Mouse (Mus musculus) c-Kit-negative CD71-positive TER-119-positive erythroid progenitor cells, embryonic 14.5 days (primary cell): ENCODE data around the gene Ube2e3.

ENCODE experiments used
- DNase-seq: peaks from one replicate; pipeline ENCODE4 v3.0.0-alpha.2; 2013; ENCODE audit warnings: low read depth, low spot score

Gene Ube2e3

DNA sequence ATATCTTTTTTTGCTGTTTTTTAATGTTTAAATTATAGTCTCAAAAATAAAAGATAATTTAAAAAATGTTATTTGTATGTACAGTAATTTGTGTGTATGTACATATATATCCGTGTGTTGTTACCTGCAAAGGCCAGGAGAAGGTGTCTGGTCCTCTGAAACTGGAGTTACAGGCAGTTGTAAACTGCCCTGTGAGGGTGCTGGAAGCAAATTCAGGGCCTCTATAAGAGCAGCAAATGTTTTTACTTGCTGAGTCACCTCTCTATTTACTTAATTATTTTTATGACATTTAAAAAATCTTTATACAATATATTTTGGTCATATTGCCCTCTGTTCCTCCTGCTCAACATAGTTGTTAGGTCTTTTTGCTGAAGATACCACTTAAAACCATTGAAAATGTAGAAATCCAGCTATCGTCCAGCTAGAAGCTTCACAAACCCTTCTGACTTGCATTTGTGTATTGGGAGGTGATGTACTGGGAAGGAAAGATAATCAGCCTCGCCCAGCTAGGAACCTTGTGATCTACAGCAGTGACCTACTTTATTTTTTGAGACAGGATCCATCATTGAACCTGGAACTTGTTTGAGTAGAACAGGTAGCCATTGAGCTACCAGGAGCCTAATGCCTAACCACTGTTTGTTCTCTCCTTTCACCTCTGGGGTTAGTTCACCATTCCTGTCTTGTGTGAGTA, 15.0 kb downstream of the Ube2e3 start:
- DNase-seq, result peak; percentile 77

GRCm38 (mm10) chr2:78886446-78886845, 18.5 kb downstream of the Ube2e3 start:
- no peak for DNase-seq

- no peak for DNase-seq
Observed at GRCm38 (mm10) chr2:78888190-78888589, 20.3 kb downstream of the Ube2e3 start.

- no peak for DNase-seq
Observed at GRCm38 (mm10) chr2:78895216-78895615, 27.3 kb downstream of the Ube2e3 start.

DNA sequence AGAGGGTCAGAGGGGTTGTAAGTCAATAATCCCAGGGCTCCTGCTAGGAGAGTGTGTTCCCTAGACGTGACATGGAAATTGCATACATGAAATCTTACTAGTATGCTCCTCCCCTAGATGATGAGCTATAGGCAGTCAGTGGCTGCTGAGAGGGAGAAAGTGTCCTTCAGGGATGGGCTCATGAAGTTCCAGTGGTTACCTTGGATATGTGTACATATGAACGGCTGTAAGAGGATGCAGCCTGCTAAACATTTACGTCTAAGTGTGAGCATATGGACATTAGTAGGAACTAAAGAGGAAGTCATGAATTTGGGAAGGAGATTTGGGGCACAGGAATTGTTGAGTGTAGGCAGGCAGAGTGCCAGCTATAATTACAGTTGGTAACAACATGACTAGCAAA, 38.0 kb downstream of the Ube2e3 start:
- no peak for DNase-seq

GRCm38 (mm10) chr2:78911516-78911915, 43.6 kb downstream of the Ube2e3 start:
- DNase-seq, result no peak

- peak; percentile 21 for DNase-seq
Observed at GRCm38 (mm10) chr2:78914861-78915260, 46.9 kb downstream of the Ube2e3 start.

DNA sequence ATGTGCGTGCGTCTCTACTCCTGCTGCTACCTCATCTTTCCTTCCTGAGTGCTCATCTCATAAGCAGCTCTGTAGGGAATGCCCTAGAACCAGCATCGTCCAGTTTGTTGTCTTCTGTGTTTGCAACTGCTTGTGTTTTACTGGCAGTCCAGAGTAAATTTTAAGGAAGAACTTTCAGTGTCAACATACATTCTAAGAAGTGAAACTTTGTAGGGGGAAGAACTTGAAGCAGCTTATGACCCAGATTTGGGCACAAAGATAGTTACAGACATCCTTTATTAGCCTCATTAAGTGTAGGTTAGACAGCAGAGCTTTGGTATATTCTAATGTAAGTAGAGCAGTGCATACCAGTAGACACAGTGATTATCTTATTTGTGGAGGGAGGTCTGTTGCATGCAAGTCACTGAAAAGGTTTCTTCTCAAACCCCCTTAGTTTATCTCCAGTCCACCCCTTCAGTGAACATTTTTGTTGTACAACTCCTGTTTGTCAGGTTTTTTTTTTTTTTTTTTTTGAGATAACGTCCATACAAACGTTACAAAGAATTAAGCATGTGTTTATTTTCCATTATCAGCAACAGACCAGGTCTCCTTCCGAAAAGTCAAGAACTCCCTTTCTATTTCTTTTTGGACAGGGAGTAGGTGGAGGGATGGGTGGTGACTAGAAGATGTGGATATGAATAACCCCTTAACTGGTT, 55.2 kb downstream of the Ube2e3 start:
- DNase-seq, result no peak

DNA sequence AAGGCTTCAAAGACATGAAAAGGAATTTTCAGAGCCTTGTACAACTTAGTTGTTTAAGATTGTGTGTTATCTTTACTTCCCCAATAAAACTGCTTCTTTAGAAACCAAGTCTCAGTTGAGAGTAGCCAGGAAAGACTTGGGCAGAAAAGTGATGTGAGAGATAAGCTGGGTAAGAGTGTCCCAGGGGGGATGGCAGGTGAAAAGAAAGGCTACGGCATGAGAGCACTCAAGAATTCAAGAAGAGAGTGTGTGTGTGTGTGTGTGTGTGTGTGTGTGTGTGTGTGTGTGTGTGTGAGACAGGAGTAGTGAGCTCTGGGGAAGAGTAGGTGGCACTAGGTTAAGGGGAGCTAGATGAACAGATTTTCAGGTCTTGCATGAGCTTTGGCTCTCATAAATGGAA, 57.9 kb downstream of the Ube2e3 start:
- no peak for DNase-seq

DNA sequence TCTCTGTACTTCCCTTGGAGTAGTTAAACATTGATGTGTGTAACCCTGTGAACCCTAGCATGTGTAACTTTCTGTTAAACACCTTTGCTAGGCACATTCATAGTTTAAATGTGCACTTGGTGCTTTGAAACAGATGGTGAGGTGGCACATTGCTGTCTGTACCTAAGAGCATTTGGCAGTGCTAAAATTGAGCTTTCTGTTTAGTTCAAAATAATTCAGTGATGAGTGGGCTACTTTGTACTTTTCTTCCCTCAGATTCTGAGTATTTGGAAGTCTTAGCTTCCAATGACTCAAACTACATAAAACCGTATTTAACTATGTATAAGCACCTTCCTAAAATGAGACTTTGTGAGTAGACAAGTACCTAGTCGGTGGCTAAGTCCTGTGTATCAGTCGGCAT, 59.7 kb downstream of the Ube2e3 start:
- DNase-seq, result no peak

GRCm38 (mm10) chr2:78928080-78928479, 60.2 kb downstream of the Ube2e3 start:
- DNase-seq, result no peak

GRCm38 (mm10) chr2:78931358-78931757, 63.4 kb downstream of the Ube2e3 start:
- no peak for DNase-seq

- no peak for DNase-seq
Observed at GRCm38 (mm10) chr2:78959451-78959850, 91.5 kb downstream of the Ube2e3 start.

DNA sequence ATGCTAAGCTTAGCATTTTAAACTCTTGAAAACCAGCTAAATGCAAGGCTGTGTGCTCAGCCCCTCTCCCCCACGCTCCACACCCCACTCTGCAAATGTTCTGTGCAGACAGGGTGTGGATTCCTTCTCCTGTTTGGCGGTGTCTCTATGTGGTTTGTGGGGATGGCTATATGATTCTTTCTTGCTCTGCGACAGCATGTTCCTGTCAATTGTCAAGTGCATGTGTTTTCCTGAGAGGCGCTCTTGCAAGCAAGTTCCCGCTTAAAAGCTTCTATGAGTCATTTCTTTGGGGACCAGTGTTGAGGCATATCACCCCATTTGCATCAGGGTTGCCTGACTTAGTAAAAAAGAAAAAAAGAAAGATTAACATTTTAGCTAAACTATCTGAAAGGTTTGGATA, 92.4 kb downstream of the Ube2e3 start:
- DNase-seq, result no peak

GRCm38 (mm10) chr2:78961023-78961422, 93.1 kb downstream of the Ube2e3 start:
- no peak for DNase-seq

GRCm38 (mm10) chr2:78961580-78961979, 93.7 kb downstream of the Ube2e3 start:
- DNase-seq, result no peak

- DNase-seq, result no peak
Observed at GRCm38 (mm10) chr2:78964995-78965394, 97.1 kb downstream of the Ube2e3 start.

DNA sequence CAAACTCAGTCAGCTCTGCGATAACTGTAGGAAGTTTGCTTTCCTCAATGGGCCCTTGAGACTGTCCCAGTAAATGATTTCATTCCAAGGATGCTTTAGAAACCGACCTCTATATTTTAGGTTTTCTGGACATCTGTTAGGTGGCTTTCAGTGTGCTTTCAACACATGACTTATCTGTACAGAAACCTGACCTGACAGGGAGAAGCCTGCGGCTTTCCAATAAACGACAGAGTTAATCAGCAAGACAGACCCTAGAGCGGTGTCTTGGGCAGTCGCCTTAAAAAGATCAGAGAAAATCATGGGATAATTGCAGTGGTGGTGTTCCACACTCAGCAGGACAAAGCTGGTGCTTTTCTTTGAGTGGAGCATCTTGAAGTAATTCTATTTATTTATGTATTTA, 97.5 kb downstream of the Ube2e3 start:
- no peak for DNase-seq

- no peak for DNase-seq
Observed at GRCm38 (mm10) chr2:78970088-78970487, 102.2 kb downstream of the Ube2e3 start.
